Mouse (Mus musculus): Measurements from ENCODE around the gene Cttnbp2nl.

DNA sequence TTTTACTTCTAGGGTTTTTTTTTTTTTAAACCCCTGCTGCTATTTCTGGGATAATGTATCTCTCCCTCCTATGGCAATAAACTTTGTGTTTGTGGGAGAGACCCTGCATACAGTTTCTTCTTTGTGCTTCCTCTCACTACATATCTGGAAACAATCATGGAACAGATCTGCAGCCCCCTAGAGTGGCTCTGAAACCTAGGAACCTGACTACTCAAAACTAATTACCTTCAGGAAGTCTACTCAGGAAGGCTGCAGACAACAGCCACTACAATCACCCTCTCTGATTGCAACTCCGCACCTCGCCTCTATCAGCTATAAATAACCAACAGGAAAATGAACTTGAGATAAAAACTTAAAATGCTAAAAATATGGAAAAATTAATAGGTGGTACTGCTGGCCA, 1.8 kb downstream of the Cttnbp2nl start:
- TF ChIP-seq POLR2A (IDR thresholded peaks at IDR 0.05; ENCODE audit: borderline replicate concordance, extremely low read depth, insufficient read depth, insufficient read length, poor library complexity, severe bottlenecking) (no peak), CTCF (IDR thresholded peaks at IDR 0.05; ENCODE audit: borderline replicate concordance, extremely low read depth, insufficient read depth, insufficient read length) (no peak)
